Mouse (Mus musculus) heart, adult 8-10 months (tissue): ENCODE results near the gene Fgl2. TPM values are rescaled to one million over a fixed set of nuclear protein-coding genes. Genes with fewer than 3 reads are reported as not detected.

Experiments used
- DNase-seq: peaks from one replicate; pipeline ENCODE4 v3.0.0; 2022; ENCODE audit warnings: low spot score
- total RNA-seq, 4 experiments: library from RNA; stranded (reverse); gene quantifications; 2 replicates each; pipeline ENCODE4 v1.2.4; 2022

The Fgl2 gene
- total RNA-seq, 4 experiments from 2014 or later: 12.4 to 23.7 (median 18.0) TPM

GRCm38 (mm10) chr5:21383392-21384251, 11.2 kb downstream of the Fgl2 start:
- peak; percentile 20 for DNase-seq

GRCm38 (mm10) chr5:21384252-21384960, 12.0 kb downstream of the Fgl2 start:
- DNase-seq: no peak

- no peak for DNase-seq
Measured at GRCm38 (mm10) chr5:21384976-21385375, 12.5 kb downstream of the Fgl2 start.

GRCm38 (mm10) chr5:21386432-21386831, 14.0 kb downstream of the Fgl2 start:
- DNase-seq: no peak

GRCm38 (mm10) chr5:21387340-21387739, 14.9 kb downstream of the Fgl2 start:
- DNase-seq: no peak

DNA sequence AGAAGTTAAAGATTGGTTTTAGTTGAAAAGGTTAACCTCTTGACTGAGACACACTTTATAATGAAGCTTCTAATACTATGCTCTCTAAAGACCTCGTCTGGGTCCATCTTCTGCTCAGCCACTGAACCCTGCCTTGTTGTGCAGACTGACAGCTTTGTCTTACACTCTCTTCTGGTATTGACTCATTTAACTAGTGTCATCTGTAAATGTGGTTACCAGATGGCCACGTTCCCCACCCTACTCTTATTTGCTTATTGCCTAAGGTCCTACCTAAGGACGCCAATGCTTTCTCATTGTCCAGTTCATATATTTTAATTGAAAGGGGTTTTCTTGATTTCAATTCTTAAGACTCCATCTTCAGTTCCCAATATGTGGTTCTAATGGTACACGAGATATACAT, 16.4 kb downstream of the Fgl2 start:
- DNase-seq: no peak

GRCm38 (mm10) chr5:21391616-21392384, 19.4 kb downstream of the Fgl2 start:
- no peak for DNase-seq

DNA sequence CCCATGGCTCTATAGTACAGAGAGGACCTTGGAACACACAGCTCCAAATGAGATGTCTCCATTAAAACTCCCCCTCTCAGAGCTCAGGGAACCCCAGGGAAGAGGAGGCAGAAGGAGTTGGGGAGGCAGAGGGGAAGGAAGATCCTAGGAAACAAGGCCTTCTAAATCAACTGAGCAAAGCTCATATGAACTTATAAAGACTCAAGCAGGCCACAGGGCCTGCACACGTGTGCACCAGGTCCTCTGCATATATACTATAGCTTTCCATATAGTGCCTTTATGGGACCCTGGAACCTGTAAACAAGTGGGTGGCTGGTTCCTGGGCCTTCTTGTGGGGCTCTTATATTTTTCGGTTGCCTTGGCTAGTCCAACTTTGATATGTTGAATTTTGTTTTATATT, 22.1 kb downstream of the Fgl2 start:
- no peak for DNase-seq

DNA sequence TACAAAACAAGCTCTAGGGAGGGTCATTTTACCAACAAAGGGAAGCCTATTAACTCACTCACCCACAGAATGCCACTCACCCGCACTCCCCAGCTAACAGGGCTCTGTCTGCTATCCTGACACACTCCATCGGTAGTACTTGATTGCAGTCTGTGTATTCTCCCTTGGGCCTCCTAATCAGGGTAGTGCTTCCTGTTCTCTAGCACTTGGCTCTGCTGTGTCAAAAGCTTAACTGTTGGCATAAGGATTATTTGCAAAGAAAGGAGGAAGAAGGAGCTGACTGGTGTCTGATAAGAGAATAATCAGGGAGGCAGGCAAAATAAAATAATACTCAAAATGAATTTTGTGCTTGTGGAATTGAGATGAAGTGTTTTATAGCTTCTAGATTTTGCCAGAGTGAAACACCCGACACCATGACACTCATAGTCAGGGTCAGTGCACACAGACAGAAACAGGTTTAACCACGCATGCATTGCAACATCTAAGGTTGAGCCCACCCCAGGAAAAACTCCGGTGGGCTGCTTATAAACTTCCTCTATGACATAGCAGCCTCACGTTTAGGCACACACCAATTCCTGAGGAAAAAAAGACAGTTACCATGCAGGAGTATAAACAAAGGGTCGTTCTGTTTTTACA, 22.9 kb downstream of the Fgl2 start:
- no peak for DNase-seq

DNA sequence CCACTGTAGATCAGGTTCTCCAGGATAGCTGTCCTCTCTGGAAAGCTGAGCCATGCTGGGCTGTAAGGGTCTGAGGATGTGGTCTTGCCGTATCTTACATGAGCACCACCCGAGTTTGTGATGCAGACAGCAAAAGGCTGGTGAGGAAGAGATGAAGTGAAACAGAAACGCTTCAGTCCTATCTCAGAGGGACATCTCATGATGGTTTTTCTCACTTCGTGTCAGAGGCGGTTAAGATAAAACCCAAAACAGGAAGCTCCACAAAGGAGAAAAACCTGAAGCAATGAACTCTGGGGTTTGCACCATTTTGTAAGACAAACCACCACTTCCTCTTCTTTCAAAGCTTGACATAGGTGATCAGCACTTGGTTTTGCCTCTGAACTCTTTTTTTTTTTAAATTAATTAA, 38.8 kb downstream of the Fgl2 start:
- peak; percentile 32 for DNase-seq

DNA sequence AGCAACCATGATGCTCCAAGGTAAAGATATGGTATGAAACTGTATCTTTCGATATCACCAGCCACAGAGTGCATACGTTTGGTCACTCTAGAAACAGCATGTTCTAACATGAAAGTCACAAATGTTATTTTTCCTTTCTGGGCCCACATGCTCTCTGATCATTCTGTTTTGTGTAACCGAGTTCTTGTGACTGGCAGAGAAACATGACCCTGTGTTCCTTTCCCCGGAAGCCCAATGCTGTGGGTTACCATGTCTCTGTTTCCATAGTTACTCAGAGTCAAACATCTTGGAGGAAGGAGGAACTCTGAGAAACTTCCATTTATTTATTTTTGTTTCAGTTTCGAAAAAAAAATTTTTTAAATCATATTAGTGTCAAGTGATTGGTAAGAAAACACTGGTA, 39.6 kb downstream of the Fgl2 start:
- no peak for DNase-seq

- no peak for DNase-seq
Measured at GRCm38 (mm10) chr5:21413322-21413721, 40.9 kb downstream of the Fgl2 start.

GRCm38 (mm10) chr5:21414116-21414820, 41.8 kb downstream of the Fgl2 start:
- DNase-seq: no peak

DNA sequence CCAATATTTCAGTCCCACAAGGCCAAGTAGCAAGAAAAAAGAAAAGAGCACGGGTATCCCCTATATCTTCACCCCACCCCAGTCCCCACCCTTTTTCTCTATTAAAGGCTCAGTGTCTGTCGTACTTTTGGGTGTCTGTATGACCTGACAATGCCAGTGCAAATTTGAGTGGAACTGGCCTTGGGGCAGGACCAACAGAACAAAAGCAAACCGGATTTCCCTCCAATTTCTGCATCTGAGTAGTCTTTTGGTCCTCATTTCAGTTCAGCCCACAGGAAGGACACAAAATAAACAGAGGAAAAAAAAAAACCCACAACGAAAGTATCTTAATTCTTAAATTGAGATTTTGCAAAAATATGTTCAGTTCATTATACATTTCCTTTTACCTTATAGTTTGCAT, 46.2 kb downstream of the Fgl2 start:
- DNase-seq: no peak

DNA sequence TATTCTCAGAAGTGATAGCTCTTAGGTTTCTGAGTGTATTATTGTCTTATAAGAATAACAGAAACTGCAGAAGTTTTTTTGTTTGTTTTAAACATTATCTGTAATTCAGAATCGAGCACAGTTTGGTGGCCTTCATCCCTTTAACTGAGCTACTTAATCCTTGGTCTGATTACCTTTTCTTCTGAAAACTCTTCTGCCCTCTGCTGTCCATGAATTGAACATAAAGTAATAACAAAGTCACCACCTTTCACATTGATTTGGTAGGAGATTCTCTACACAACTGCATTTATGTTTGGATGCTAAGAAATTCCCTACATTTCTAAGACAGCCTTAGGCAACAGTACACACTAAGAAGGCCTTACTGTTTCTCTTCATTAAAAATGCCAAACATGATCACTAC, 48.2 kb downstream of the Fgl2 start:
- DNase-seq: peak; percentile 65

DNA sequence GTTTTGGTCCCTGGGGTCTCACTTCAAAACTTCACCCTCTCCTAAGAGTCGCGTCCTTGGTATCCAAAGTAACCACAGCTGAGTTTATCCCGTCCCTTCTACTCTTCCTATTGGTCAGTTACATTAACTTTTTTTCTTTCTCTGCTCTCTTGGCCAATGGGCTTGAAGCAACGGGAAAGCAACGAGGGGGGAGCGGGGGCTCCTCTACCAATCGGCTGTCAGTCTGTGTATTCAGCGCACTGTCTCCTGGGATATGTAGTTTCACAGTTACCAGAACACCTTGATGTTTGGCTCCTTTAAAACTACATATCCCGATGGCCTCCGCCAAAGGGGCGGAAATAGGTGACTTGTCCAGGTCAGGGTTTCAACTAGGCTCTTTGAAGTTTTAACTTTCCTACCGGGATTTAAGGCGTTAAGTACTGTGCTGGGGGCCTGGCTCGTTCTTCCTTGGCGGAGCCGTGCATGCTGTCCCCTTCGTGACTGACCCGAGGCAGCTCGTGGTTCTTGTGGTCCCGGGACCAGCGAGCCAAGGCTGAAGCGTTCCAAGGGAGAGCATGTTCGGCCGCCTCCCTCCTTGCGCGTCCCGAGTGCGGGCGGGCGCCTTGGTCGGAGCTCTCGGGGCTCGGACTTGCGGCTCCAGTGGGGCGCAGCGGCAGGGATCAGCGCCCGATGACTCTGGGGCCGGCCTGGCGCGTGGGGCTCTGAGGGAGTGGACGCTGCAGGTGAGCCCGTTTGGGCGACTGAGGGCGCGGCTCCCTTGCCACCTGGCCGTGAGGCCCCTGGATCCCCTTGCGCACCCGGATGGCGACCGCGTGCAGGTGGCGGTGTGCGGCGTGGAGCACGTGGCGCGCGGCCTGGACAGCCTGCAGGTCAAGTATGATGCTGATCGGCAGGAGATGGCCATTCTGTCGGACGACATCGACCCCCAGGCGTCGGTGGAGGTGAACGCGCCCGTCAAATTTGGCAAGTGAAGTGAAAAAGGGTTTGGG, 52.5 kb downstream of the Fgl2 start, which contains the start of the genes Ccdc146 and Fam185a:
Gene Ccdc146 (minus strand): TSS at position 64 of the 989 bp plus-strand sequence.
Gene Fam185a (plus strand): TSS at position 345 of the 989 bp plus-strand sequence.
- DNase-seq: peak; percentile 97

DNA sequence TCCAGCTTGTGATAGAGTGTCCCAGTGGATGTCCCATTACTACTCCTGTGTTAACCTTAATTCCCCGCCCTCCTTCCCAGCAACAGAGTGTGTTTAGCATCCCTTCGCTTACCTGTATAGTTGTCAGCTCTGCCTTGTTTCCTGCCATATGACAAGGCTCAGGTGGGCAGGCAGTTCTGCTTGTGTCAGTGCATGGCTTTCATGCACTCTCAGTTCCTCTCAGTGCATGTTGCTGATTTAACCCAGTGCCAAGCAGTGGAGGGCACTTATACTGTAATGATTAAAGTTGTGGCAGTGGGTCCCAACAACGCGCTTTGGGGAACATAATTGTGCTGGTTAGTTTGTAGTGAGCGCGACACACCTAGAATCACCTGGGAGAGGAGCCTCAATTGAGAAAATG, 54.2 kb downstream of the Fgl2 start:
- no peak for DNase-seq
